Mouse (Mus musculus): ENCODE measurements around the gene Rnaseh2a.

GRCm38 (mm10) chr8:84936962-84937546 is 32.5 kb downstream of the Rnaseh2a start, which contains the start of gene Mast1:
- TF ChIP-seq CTCF (IDR thresholded peaks at IDR 0.05; ENCODE audit: borderline replicate concordance, insufficient read depth, low read depth, low read length) (peak; percentile 64), POLR2A (IDR thresholded peaks at IDR 0.05; ENCODE audit: borderline replicate concordance, insufficient read depth, low read length) (peak; percentile 52)
